Mouse (Mus musculus) left cerebral cortex, adult 11 months (tissue): Measurements from ENCODE around the gene Gaa.
A peak's percentile ranks its signal among the peaks of the same experiment; 100 is the strongest.
"Not testable (repeated sequence)": the region's sequence is repeated elsewhere in the genome, so short reads cannot be mapped to it uniquely, and the experiment has no call there.

Experiments
- DNase-seq: peaks from one replicate; pipeline ENCODE4 v3.0.0; 2022; ENCODE audit warnings: low spot score

The Gaa gene

GRCm38 (mm10) chr11:119256557-119256956 is 11.1 kb upstream of the Gaa start:
- DNase-seq = not testable (repeated sequence)

- no peak for DNase-seq
Measured at GRCm38 (mm10) chr11:119258216-119258571, 9.5 kb upstream of the Gaa start.

- DNase-seq = peak; percentile 56
Measured at GRCm38 (mm10) chr11:119258572-119259322, 8.9 kb upstream of the Gaa start.

GRCm38 (mm10) chr11:119259977-119260376 is 7.7 kb upstream of the Gaa start:
- no peak for DNase-seq

- DNase-seq = no peak
Measured at GRCm38 (mm10) chr11:119264413-119264812, 3.3 kb upstream of the Gaa start.

- no peak for DNase-seq
Measured at GRCm38 (mm10) chr11:119265811-119266210, 1.9 kb upstream of the Gaa start.

- no peak for DNase-seq
Measured at GRCm38 (mm10) chr11:119267241-119267674, 429 bp upstream of the Gaa start.

GRCm38 (mm10) chr11:119268557-119269195 is 989 bp downstream of the Gaa start:
- DNase-seq = peak; percentile 60

- not testable (repeated sequence) for DNase-seq
Measured at GRCm38 (mm10) chr11:119272492-119272891, 4.8 kb downstream of the Gaa start.

- no peak for DNase-seq
Measured at GRCm38 (mm10) chr11:119273186-119273930, 5.7 kb downstream of the Gaa start.

GRCm38 (mm10) chr11:119281030-119281429 is 13.3 kb downstream of the Gaa start:
- no peak for DNase-seq

- no peak for DNase-seq
Measured at GRCm38 (mm10) chr11:119285791-119286527, 18.3 kb downstream of the Gaa start.

GRCm38 (mm10) chr11:119287207-119287992 is 19.7 kb downstream of the Gaa start:
- DNase-seq = no peak

GRCm38 (mm10) chr11:119292861-119293260 is 25.2 kb downstream of the Gaa start:
- DNase-seq = not testable (repeated sequence)

- DNase-seq = no peak
Measured at GRCm38 (mm10) chr11:119297996-119298395, 30.3 kb downstream of the Gaa start.

- DNase-seq = no peak
Measured at GRCm38 (mm10) chr11:119298917-119299316, 31.2 kb downstream of the Gaa start.

- DNase-seq = peak; percentile 82
Measured at GRCm38 (mm10) chr11:119299391-119300245, 31.9 kb downstream of the Gaa start, which contains the start of gene Eif4a3. Gene Eif4a3, minus strand, starts transcription at chr11:119300089.

GRCm38 (mm10) chr11:119300246-119300935 is 32.7 kb downstream of the Gaa start:
- DNase-seq = no peak

GRCm38 (mm10) chr11:119300986-119301385 is 33.3 kb downstream of the Gaa start:
- DNase-seq = no peak
